ENCODE assay signal across 9 mouse cellular contexts in the genomic region with DNA sequence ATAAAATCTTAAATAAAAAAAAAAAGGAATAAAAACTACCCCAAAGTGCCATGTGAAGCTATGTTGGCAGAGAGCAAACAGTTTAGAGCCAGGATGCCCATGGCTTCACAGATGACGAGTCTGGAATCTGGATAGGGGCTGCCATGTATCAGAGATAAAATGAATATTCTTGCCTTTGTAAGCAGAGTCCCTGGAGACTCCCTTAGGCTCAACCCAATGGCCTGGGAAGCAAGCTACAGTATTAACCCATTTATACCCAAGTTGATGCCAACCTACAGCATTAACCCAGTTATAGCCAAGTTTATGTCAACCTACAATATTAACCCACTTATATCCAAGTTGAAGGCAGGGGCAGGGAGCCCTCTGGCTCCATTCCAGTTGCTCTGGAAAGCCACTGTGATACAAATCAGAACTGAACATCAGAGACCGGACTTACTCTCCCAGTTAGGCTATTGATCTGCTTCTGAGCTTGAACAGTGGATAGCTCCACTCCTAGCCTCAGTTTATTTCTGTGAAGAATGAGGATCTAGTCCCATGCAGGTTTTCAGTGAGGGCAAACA.
"Had no signal": no experiment of that assay in that cellular context is flagged by ENCODE, and none has a peak within 500 bp of the region (broad histone marks: within the 10 kb centered on the region; RNA-seq: fewer than 3 reads in every experiment).

No protein-coding gene starts in this region.

- H3K9ac ChIP-seq: limb, embryonic 15.5 days; liver, embryonic 12.5 days; lung, embryonic 14.5 days had no signal

- H3K4me1 ChIP-seq: liver, embryonic 12.5 days had no signal

- ATAC-seq: liver, embryonic 12.5 days had no signal

- H3K4me3 ChIP-seq: limb, embryonic 15.5 days; liver, embryonic 12.5 days; myocyte had no signal

- H3K27ac ChIP-seq: liver, embryonic 12.5 days had no signal

- H3K36me3 ChIP-seq: limb, embryonic 15.5 days; liver, embryonic 12.5 days had no signal

- H3K4me2 ChIP-seq: limb, embryonic 15.5 days; liver, embryonic 12.5 days; lung, embryonic 14.5 days; midbrain, embryonic 11.5 days had no signal

- DNase-seq: retina, postnatal 1 day; right cerebral cortex, postnatal 4 days; thymus, adult 18-20 months; thymus, postnatal 14 days had no signal

- H3K9me3 ChIP-seq: limb, embryonic 15.5 days; liver, embryonic 12.5 days had no signal

- H3K27me3 ChIP-seq: limb, embryonic 15.5 days had no signal
